Comparison of ENCODE assay signal across 26 mouse cellular contexts in genomic region chr2:67957561-67957960, GRCm38 (mm10).
DNase-seq lines count a peak whose midpoint lies in the region; ATAC-seq and TF ChIP-seq lines count a peak whose summit lies in the region.
"Had no signal": no experiment of that assay in that cellular context is flagged by ENCODE, and none has a peak within 500 bp of the region (broad histone marks: within the 10 kb centered on the region; RNA-seq: fewer than 3 reads in every experiment).

No protein-coding gene starts in this region.

- no peaks in the 10 kb centered on the region for H3K9me3 ChIP-seq in hindbrain, embryonic 14.5 days (ENCODE audit: control insufficient read depth, low read length)
- no peaks in the 10 kb centered on the region for H3K9me3 ChIP-seq in limb, embryonic 10.5 days (replicated peaks)
- H3K9me3 ChIP-seq: heart, embryonic 12.5 days; hindbrain, embryonic 13.5 days; limb, embryonic 15.5 days; liver, embryonic 15.5 days; neural tube, embryonic 15.5 days had no signal

- ATAC-seq in erythroid progenitor cell, adult 5-6 weeks (replicated peaks; ENCODE audit: low FRiP score, poor library complexity, severe bottlenecking), result no peak
- ATAC-seq in hindbrain, embryonic 14.5 days (ENCODE audit: low FRiP score), result no peak
- ATAC-seq: forebrain, embryonic 14.5 days; intestine, postnatal 0 days; Patski had no signal

- no peak for TF ChIP-seq POLR2A in liver, adult 2 months (IDR thresholded peaks at IDR 0.05; ENCODE audit: extremely low read depth, insufficient read depth, low read length)

- peaks cover 15% of the 10 kb centered on the region; the same call in 1 of the 2 replicates for H3K4me1 ChIP-seq in liver, adult 2 months (ENCODE audit: control insufficient read depth, insufficient read depth, low read length)
- H3K4me1 ChIP-seq in hindbrain, embryonic 14.5 days (replicated peaks; ENCODE audit: control insufficient read depth, insufficient read depth, low read length), result no peaks in the 10 kb centered on the region
- H3K4me1 ChIP-seq in limb, embryonic 10.5 days, result no peaks in the 10 kb centered on the region
- H3K4me1 ChIP-seq: heart, embryonic 12.5 days; hindbrain, embryonic 13.5 days; limb, embryonic 15.5 days; liver, embryonic 15.5 days; neural tube, embryonic 15.5 days had no signal

- WGBS in liver, adult 2 months, result 14% methylated on average over 2 of the region's 2 CpGs
- 81% methylated on average over 2 of the region's 2 CpGs for WGBS in hindbrain, embryonic 14.5 days
- WGBS in limb, embryonic 10.5 days, result 68% methylated on average over 2 of the region's 2 CpGs

- H3K27me3 ChIP-seq in liver, adult 2 months (ENCODE audit: control insufficient read depth, insufficient read depth, low read length), result no peaks in the 10 kb centered on the region
- no peaks in the 10 kb centered on the region for H3K27me3 ChIP-seq in hindbrain, embryonic 14.5 days (ENCODE audit: control insufficient read depth, insufficient read depth, low read length)
- no peaks in the 10 kb centered on the region for H3K27me3 ChIP-seq in limb, embryonic 10.5 days (ENCODE audit: low read depth, poor library complexity, severe bottlenecking)
- H3K27me3 ChIP-seq: heart, embryonic 12.5 days; hindbrain, embryonic 13.5 days; limb, embryonic 15.5 days; liver, embryonic 15.5 days; neural tube, embryonic 15.5 days; Patski had no signal

- H3K9ac ChIP-seq in liver, adult 2 months (ENCODE audit: low read depth, low read length), result no peak overlapping the region
- no peak overlapping the region for H3K9ac ChIP-seq in hindbrain, embryonic 14.5 days
- H3K9ac ChIP-seq: heart, embryonic 12.5 days; hindbrain, embryonic 13.5 days; limb, embryonic 15.5 days; liver, embryonic 15.5 days; lung, embryonic 14.5 days; neural tube, embryonic 15.5 days had no signal

- H3K36me3 ChIP-seq in liver, adult 2 months (ENCODE audit: control insufficient read depth, insufficient read depth, low read length), result no peaks in the 10 kb centered on the region
- no peaks in the 10 kb centered on the region for H3K36me3 ChIP-seq in hindbrain, embryonic 14.5 days (replicated peaks; ENCODE audit: control insufficient read depth, insufficient read depth)
- H3K36me3 ChIP-seq in limb, embryonic 10.5 days, result no peaks in the 10 kb centered on the region
- H3K36me3 ChIP-seq: heart, embryonic 12.5 days; hindbrain, embryonic 13.5 days; limb, embryonic 15.5 days; liver, embryonic 15.5 days; neural tube, embryonic 15.5 days had no signal

- TF ChIP-seq CTCF in liver, adult 2 months (IDR thresholded peaks at IDR 0.05; ENCODE audit: low read depth, low read length), result no peak

- no peak overlapping the region for H3K4me3 ChIP-seq in liver, adult 2 months (ENCODE audit: insufficient read depth, low read depth, low read length)
- no peak overlapping the region for H3K4me3 ChIP-seq in hindbrain, embryonic 14.5 days (replicated peaks; ENCODE audit: low read length)
- no peak overlapping the region for H3K4me3 ChIP-seq in limb, embryonic 10.5 days
- H3K4me3 ChIP-seq: heart, embryonic 12.5 days; hindbrain, embryonic 13.5 days; limb, embryonic 15.5 days; liver, embryonic 15.5 days; neural tube, embryonic 15.5 days had no signal

- DNase-seq in heart, adult 18-20 months, result peak; percentile 5 to 14
- DNase-seq in heart, postnatal 25 days (ENCODE audit: low spot score), result no peak
- DNase-seq in liver, adult 2 months (ENCODE audit: extremely low read depth, low read depth, low spot score), result peak; percentile 95
- no peak for DNase-seq in liver
- DNase-seq in kidney, postnatal 10 days, result peak; percentile 51
- no peak for DNase-seq in hindbrain, embryonic 14.5 days (ENCODE audit: low spot score)
- no peak for DNase-seq in limb, embryonic 10.5 days (ENCODE audit: low spot score)
- DNase-seq: cerebellum, adult 11 months; cerebellum, adult 9-10 months; cerebellum, postnatal 36 days; gastrocnemius, postnatal 14 days; lung, embryonic 14.5 days; lung, postnatal 14 days; midbrain, embryonic 14.5 days; retina, postnatal 1 day; right cerebral cortex, postnatal 14 days; thymus, postnatal 14 days had no signal

- no peak overlapping the region for H3K4me2 ChIP-seq in hindbrain, embryonic 14.5 days (replicated peaks)
- H3K4me2 ChIP-seq: heart, embryonic 12.5 days; hindbrain, embryonic 13.5 days; limb, embryonic 15.5 days; liver, embryonic 15.5 days; lung, embryonic 14.5 days; neural tube, embryonic 15.5 days had no signal

- H3K79me2 ChIP-seq in liver, adult 2 months (ENCODE audit: control insufficient read depth, insufficient read depth, low read length), result no peaks in the 10 kb centered on the region

- intact Hi-C loops in heart, postnatal 25 days (cut with DNase I), result no loop called here

- peak overlapping the region; percentile 79 for H3K27ac ChIP-seq in liver, adult 2 months (replicated peaks; ENCODE audit: insufficient read depth, low read depth, low read length)
- H3K27ac ChIP-seq in hindbrain, embryonic 14.5 days, result no peak overlapping the region
- no peak overlapping the region for H3K27ac ChIP-seq in limb, embryonic 10.5 days
- H3K27ac ChIP-seq: hindbrain, embryonic 13.5 days; limb, embryonic 15.5 days; liver, embryonic 15.5 days; neural tube, embryonic 15.5 days had no signal

Comparison
In these comparisons a context has a peak if more than half of its experiments do, and no peak if none do; other contexts are left out.
1. DNase-seq: peak in heart, adult 18-20 months (2 of 2), liver, adult 2 months (single experiment) and kidney, postnatal 10 days (single experiment); none in heart, postnatal 25 days (single experiment), liver (single experiment), hindbrain, embryonic 14.5 days (single experiment) and limb, embryonic 10.5 days (single experiment).